Mouse (Mus musculus): ENCODE measurements around the gene Ntmt1.

Ntmt1 gene

DNA sequence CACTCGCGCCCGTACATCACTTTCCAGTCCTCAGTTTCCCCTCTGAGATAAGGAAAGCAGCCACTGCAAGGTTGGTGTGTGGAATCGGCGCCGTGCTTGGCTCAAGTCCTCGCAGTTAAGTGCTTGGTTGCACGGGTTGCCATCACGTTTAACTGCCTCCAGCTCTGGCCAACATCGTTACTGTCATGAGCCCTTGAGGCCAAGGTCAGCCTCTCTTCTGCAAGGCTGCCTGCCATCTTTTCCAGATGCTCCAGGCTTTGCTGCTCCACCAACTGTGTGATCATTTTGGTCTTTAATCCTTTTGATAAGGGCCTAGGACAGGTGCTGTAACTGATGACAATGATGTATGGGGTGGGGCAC lies 650 bp downstream of the Ntmt1 start:
- in situ Hi-C loops (cut with MboI; ENCODE audit: low pct_unique_long_range_greater_than_20kb in 1 of 2, low sequenced_read_pairs in 2 of 2, unreplicated experiment in 1 of 2), result no loop called here

DNA sequence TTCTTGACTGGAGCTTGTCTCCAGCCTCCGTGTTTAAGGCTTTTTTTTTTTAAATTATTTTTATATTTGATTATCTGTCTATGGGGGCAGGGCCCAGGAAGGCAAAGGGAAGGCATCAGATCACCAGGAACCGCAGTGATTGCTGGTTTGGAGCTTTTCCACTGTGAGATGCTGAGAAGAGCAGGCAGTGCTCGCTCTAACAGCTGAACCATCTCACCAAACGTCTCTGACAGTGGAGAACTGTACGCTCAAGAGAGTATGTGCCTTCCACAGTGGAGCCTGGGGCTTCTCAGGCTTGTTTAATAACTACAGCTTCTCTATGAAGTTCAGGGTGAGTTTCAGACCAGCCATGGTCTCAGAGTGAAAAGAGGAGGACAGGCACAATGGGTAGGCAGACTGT lies 1.9 kb downstream of the Ntmt1 start:
- in situ Hi-C loops (cut with MboI; ENCODE audit: low pct_unique_long_range_greater_than_20kb in 1 of 2, low sequenced_read_pairs in 2 of 2, unreplicated experiment in 1 of 2), result no loop called here

DNA sequence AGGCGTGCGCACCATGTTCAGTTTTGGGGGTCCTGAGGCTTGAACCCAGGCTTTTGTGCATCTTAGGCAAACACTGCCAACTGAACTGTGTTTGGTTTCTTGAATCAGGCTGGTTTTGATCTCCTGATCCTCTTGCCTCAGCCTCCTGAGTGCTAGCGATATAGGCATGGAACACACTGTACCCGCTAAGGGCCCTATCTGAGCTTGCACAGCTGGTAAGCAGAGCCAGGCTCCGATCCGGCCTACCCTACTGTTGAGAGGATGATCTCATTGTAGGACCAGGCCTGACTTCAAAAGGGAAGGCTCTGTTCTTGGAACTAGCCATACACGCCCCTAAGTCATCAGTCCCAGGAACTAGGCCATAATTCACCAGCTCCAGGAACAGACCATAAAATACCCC lies 2.9 kb downstream of the Ntmt1 start:
- in situ Hi-C loops (cut with MboI; ENCODE audit: low pct_unique_long_range_greater_than_20kb in 1 of 2, low sequenced_read_pairs in 2 of 2, unreplicated experiment in 1 of 2), result no loop called here

DNA sequence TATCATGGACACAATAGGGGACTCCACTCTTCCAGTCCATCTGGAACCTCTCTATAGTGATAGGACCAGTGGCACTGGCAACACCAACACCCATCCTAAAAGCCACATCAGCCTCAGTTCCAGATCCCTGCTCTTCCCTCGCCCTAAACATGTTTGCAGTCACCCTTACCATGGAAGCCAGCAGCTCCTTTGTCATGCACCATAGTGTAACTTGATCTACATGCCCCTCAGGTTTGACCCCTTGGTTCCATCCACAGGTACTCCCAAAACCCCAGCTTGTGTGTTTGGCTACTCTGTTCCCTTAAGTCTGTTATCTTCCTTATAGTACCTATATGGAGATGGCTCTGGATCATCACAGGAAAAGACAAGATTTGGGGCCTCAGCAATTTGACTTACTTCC lies 8.8 kb downstream of the Ntmt1 start:
- in situ Hi-C loops (cut with MboI; ENCODE audit: low pct_unique_long_range_greater_than_20kb in 1 of 2, low sequenced_read_pairs in 2 of 2, unreplicated experiment in 1 of 2), result no loop called here

DNA sequence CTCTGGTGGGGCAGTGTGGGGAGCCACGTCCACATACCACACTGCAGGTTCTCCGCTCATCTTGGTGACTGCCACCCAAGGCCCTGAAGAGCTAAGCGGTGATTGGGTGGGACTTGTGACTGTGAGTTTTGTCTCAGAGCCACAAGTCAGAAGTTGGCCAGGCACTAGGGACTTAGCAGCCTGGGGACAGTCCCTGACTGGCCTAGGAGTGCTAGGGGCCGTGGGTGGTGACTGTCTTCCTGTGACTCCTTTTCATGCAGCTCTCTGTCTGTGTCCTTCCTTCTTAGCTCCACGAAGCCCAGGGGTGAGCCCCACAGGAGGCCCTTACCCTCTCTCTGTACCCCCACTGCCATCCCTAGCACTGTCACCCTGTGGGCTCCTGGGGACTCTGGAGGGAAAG lies 12.2 kb downstream of the Ntmt1 start:
- in situ Hi-C loops (cut with MboI; ENCODE audit: low pct_unique_long_range_greater_than_20kb in 1 of 2, low sequenced_read_pairs in 2 of 2, unreplicated experiment in 1 of 2), result loop anchor here (10.0 kb wide), 2 partner anchors 115 to 355 kb away; no protein-coding TSS in a partner anchor

DNA sequence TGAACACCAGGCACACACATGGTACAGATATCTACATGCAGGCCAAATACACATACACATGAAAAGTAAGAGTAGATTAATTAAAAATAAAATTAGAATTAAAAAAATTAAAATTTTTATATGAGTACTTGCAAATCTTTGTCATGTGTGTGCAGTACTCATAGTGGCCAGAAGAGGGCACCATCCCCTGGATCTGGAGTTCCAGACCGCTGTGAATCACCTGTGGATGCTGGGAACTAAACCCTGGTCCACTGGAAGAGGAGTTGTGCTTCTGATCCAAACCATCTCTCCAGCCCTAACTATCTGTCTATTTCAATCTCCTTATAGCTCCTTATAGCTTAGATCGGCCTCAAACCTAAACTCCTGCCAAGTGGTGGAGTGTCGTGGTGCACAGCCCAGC lies 13.4 kb downstream of the Ntmt1 start:
- in situ Hi-C loops (cut with MboI; ENCODE audit: low pct_unique_long_range_greater_than_20kb in 1 of 2, low sequenced_read_pairs in 2 of 2, unreplicated experiment in 1 of 2), result loop anchor here (10.0 kb wide), 2 partner anchors 114 to 356 kb away; no protein-coding TSS in a partner anchor

DNA sequence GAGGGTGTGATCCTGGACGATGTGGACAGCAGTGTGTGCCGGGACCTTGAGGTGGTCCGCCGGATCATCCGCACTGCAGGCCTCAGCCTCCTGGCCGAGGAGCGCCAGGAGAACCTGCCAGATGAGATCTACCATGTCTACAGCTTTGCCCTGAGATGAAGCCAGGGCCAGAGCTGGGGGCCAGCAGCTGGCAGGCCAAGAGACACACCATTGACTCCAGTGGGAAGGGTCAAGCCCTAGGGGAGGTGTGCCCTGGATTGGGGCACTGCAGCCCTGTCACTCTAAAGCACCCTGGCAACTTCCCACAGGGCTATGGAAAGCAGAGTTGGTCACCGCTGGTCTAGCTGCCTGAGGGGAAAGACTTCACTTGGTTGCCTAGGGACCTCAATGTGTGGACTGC lies 14.8 kb downstream of the Ntmt1 start:
- in situ Hi-C loops (cut with MboI; ENCODE audit: low pct_unique_long_range_greater_than_20kb in 1 of 2, low sequenced_read_pairs in 2 of 2, unreplicated experiment in 1 of 2), result loop anchor here (10.0 kb wide), 2 partner anchors 112 to 358 kb away; no protein-coding TSS in a partner anchor

DNA sequence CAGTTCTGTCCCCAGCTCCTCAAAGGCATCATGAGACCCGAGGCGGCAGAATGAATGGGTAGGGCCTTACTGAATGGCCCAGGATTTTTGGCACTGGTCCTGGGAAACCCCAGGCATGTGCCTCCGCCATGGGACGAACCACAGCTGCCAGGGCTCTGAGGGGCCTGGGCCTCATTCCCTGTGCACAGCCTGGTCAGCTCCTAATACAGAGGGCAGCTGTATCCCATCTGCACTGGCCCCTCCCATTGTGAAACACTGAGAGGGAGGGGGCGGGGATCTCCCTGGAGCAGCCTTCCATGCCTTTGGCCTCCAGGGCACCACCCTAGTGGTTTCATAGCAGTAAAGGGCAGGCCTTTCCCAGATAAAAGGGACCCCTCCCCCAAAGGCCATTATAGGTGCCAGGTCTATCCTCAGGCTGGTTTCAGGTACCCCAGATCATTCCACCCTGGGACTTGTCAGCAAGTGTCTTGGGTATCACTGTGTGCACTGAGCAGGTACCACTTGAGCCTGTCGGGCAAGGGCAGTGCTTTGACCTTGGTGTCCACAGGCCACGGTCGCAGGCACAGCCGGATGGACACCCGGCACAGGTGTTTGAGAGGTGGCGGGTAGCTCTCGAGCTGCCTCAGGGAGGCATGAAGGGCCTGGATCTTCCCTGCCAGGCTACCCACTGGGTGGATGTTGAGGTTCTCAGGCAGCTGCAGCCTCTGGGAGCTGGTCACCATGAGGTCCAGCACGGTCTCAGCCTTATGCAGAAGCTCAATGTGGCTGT lies 15.9 kb downstream of the Ntmt1 start:
- in situ Hi-C loops (cut with MboI; ENCODE audit: low pct_unique_long_range_greater_than_20kb in 1 of 2, low sequenced_read_pairs in 2 of 2, unreplicated experiment in 1 of 2), result loop anchor here (10.0 kb wide), 2 partner anchors 111 to 359 kb away; no protein-coding TSS in a partner anchor

DNA sequence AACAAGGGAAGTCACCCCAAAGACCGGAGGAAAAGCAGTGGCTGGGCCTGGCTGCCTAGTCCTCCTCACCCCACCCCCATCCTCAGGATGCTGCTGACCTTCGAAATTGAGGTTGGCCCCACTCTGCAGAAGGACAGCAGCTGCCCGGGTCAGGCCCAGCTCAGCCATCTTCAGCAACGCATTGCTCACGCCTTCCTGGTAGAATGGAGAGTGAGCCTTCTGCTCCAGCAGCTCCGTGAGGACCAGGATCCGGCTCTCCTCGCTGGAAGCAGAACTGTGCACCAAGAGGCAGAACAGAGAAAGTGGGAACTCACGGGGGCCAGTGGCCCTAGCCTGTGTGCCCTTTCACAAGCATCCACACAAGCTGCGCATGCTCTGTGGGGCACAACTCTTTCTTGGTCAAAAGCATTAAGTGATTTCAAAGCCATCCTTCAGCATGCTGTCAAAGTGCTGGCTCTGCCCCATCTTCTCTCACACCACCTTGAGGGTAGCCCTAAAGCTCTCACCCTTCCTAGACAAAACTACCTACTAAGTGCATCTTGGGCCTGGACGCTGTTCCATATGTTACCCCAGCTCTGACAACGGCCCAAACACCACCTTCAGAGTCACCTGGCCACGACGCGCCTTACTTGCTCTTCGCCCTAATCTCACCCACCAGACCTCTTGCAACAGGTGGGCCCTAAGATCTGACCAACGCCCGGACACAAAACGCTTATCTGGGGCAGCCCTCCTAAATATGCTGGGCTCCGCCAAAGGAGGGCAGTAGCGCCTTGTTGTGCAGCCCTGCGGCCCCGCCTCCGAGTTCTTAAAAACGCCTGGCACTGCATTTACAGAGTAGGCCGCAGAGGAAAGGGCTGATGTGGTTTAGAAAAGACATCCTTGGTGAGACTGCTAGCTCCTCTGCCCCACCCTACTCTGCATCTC lies 19.5 kb downstream of the Ntmt1 start:
- in situ Hi-C loops (cut with MboI; ENCODE audit: low pct_unique_long_range_greater_than_20kb in 1 of 2, low sequenced_read_pairs in 2 of 2, unreplicated experiment in 1 of 2), result loop anchor here (5.0 to 10.0 kb wide), 3 partner anchors 105 to 362 kb away; no protein-coding TSS in a partner anchor

DNA sequence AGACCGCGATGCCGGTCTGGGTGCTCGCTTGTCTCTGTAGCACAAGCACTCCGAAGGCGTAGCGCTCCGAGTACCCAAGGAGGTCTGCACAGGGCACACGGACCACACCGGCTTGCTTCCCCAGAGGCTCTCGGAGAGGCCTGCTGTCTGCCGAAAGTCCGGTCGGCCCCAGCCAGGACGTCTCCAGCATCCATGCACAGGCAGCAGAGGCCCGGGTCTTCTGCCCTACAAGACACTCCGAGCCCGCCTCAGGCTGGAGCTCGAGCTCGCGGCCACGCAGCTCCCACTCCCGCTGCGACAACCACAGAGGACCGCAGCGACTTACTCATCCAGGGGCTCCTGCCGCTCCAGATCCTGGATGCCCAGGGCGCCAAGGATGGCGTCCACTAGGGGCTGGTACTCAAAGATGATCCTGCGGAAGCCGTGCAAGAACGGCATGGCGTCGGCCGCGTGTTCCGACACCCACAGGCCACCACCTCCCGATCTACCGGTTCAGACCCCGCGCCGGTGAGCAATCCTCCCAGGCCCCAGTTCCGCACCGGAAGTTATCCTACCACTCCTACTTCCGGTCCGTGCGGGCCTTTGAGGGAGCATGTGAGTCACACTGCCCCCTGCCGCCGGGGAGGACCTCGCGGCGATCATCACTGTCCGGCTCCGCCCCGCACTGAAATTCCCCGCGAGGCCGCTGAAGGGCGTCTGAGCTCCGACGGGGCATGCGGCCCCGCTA lies 20.3 kb downstream of the Ntmt1 start:
- in situ Hi-C loops (cut with MboI; ENCODE audit: low pct_unique_long_range_greater_than_20kb in 1 of 2, low sequenced_read_pairs in 2 of 2, unreplicated experiment in 1 of 2), result loop anchor here (5.0 to 10.0 kb wide), 3 partner anchors 104 to 363 kb away; no protein-coding TSS in a partner anchor

DNA sequence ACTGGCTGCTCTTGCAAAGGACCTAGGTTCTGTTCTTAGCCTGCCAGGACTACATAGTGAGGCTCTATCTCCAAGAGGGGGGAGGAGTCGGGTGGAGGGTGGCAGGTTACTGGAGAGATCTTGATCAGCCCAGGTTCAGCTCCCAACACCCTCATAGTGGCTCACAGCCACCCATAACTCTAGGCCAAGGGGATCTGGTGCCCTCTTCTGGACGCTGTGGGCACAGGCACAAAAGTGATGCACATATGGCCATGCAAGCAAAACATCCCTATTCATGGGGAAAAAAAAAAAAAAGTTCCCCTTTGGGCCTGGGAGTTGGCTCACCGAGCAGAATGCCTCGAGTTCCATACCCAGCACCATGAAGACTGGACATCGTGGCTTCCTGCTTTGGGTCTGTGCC lies 21.7 kb downstream of the Ntmt1 start:
- in situ Hi-C loops (cut with MboI; ENCODE audit: low pct_unique_long_range_greater_than_20kb in 1 of 2, low sequenced_read_pairs in 2 of 2, unreplicated experiment in 1 of 2), result loop anchor here (5.0 to 10.0 kb wide), 3 partner anchors 103 to 365 kb away; no protein-coding TSS in a partner anchor

DNA sequence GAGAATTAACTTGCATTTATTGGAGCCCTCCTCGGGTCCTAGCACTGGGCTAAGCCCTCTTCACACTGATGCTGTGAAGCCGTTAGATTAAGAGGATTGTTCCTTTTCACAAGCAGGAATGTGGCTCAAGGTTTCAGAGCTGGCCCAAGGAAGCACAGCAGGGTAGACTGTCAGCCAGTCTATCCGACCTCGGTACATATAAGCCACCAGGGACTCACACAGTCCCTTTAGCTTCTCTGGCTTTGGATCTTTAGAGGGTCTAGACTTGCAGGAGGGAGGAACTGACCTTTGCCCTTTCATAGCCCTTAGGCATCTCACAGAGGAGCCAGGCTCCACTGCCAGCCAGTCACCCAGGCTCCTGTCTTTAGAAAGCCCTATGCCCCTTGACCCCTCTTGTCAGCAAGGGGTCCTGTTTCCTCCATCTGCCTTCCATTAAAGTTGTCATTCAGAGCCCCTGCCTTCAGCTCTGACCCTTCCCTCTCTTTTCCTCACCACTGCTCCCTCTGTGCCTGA lies 22.7 kb downstream of the Ntmt1 start, which contains the start of gene Asb6:
Gene Asb6 (minus strand): TSS at position 51 of the 513 bp plus-strand sequence.
- in situ Hi-C loops (cut with MboI; ENCODE audit: low pct_unique_long_range_greater_than_20kb in 1 of 2, low sequenced_read_pairs in 2 of 2, unreplicated experiment in 1 of 2), result no loop called here

DNA sequence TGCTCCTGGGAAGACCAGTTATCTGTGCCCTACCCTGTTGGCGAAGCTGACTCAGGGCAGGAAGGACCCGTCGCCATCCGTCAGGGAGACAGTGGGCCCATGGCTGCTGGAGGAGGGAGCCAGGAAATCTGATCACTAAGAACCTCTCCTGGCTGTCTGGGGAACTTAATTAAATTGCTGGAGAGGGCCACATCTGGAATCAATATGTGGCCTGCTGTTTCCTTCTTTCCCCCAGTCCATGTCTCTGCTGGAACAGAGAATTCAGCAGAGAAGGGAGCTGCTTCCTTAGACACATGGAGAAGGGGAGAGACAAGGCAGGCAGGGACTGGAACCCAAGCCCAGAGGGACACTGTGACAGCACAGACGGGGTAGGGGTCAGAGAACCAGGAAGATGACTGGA lies 26.0 kb downstream of the Ntmt1 start:
- in situ Hi-C loops (cut with MboI; ENCODE audit: low pct_unique_long_range_greater_than_20kb in 1 of 2, low sequenced_read_pairs in 2 of 2, unreplicated experiment in 1 of 2), result no loop called here

DNA sequence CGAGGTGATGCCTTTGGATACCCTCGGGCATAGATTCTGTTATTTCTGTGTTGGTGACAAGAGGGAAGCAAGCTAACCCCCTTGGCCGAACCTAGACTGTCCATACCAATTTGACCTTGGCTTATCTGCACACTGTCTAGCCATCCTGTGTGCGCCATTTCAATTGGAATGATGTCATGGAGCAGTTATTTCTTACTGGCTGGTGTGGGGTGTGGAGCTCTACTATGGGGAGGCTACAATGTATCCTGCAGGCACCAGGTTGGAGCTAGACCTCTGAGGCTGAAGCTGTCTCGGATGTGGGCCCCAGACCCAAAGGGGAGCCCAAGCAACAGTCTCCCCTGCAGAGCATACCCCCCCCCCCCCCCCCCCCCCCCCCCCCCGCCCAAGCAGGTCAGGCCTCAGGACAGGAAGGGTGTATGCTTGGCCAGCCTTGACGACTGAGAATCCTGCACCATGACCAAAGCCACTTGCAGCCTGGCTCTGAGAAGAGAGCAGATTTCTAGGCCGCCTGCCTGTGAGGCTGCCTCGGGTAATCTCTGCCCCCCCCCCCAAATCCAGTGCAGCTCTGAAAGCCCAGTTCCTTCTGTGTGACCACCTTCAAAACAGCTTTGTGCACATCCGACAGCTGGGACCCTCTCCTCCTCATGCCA lies 26.9 kb downstream of the Ntmt1 start, which contains the start of gene Prrx2:
Gene Prrx2 (plus strand): TSS at position 600 of the 650 bp plus-strand sequence.
- in situ Hi-C loops (cut with MboI; ENCODE audit: low pct_unique_long_range_greater_than_20kb in 1 of 2, low sequenced_read_pairs in 2 of 2, unreplicated experiment in 1 of 2), result no loop called here

DNA sequence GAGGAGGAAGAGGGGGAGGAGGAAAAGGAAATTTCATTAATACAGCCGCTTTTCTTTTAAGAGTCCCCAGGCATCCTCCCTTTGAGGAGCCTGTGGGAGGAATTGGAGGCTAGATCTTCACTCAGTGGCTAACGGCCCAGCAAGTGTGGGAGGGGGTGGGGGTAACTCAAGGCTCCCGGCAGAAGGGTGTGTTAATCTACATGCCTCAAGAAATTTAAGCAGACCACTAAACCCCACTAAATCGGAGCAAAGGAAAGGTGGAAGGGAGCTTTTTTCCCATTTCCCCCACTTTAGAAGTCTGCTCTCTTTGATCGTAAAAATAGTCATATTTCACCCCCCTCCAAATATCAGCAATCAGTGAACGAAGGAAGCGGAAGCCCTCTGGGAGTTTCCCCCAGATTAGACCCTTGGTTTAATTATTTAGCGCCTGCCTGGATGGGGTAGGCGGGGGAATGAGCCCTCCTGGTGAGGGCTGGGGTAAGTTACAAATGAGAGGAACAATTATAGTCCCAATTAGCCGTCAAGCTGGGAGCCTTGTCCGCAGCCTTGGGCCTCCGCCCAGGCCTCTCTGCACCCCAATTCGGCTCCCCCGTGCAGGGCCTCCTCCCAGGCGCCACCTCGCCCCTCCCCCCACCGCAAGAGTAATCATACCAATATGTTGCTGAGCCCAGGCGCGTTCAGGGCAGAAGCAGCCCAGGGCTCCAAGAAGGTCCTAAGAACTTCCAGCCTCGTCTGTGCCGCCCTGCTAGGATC lies 28.8 kb downstream of the Ntmt1 start:
- in situ Hi-C loops (cut with MboI; ENCODE audit: low pct_unique_long_range_greater_than_20kb in 1 of 2, low sequenced_read_pairs in 2 of 2, unreplicated experiment in 1 of 2), result no loop called here

DNA sequence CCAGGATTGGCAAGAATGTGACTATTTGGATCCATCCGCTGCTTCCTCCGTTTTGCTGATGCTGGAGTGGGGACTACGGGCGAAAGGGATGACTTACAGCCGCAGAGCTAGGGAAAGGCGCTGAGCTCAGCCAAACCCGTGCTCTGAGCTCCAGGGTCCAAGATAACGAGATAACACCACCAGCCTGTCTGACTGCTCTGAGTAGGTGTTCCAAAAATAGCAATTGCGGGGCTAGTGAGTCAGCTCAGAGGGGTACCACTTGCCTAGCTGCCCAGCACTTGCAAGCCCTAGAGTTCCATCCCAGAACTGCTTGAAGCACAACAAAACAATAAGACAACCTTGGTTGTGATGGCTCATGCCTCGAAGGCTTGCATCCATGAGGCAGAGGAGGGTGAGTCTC lies 35.0 kb downstream of the Ntmt1 start:
- in situ Hi-C loops (cut with MboI; ENCODE audit: low pct_unique_long_range_greater_than_20kb in 1 of 2, low sequenced_read_pairs in 2 of 2, unreplicated experiment in 1 of 2), result no loop called here
